Mouse (Mus musculus) central nervous system, embryonic 18 days (tissue): Measurements from ENCODE around the gene Spint3. TPM values are rescaled to one million over a fixed set of nuclear protein-coding genes. Genes with fewer than 3 reads are reported as not detected.

Source experiments
- polyA plus RNA-seq: library from polyadenylated mRNA; depleted of rRNA; stranded (reverse); fragments of >200 nt; gene quantifications from 2 replicates; pipeline ENCODE4 v1.2.3, GENCODE M21; 2012; rRNA removed

Gene Spint3
- polyA plus RNA-seq = not detected in 2 replicates

DNA sequence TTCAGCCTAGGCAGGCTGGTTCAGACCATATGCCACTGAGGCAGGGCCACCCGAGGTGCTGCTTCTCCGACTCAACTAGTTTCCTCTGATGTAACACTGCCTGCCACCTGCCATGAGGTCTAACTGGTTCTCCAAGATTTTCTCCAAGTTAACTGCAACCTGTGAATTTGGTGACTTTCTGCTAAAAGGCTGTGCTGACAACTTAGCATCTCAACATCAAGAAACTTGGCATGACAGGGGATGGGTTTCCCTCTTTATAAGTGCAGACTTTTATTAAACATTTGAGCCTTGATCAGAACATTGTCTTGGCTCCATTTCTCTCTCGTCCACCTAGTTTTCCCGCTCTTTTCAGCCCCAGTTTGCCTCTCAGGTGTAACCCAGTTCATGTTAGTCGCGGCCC lies at the start of gene Spint3:
Gene Spint3 (minus strand): TSS at position 101 of the 400 bp plus-strand sequence.

DNA sequence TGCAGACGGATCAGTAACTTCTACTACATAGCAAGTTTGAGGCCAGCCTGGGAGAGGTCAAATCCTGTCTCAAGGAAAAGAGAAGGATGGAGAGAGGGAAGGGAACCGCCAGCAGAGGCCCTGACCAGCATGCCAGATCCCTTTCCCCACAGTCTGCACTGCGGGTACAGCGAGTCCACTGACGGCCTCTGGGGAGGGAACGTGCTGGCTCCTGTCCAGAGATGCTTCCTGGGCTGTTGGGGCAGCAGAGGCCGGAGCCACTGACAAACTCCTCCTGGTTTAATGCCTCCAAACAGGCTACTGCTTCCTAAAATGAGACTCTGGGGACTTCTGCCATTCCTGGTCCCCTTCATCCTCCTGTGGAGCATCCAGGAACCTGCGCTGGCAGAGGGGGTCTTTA lies 40.2 kb upstream of the Spint3 start, which contains the start of the genes Wfdc6b and Wfdc8:
Gene Wfdc6b (plus strand): TSS at position 52 of the 400 bp plus-strand sequence.
Gene Wfdc8 (minus strand): TSS at position 156 of the 400 bp plus-strand sequence.

DNA sequence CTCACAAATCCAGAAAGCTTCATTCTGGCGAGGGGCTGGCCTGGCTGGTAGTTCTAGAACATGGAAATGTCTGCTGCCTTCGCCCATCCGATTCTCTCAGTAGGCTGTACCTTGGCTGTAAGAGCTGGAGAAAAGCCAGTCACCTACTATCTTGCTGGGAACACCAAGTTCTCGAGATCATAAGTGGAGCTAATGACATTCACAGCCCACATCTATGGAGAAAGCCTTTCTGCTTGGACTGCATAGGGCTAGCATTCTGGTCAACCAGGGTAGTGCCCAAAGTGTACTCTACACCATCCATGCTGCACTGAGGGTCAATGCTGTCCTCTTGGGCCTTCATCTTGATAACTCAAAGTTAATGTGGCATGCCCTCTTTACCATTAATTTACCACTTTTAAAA lies 20.2 kb upstream of the Spint3 start, which contains the start of gene Eppin:
Gene Eppin (minus strand): TSS at position 101 of the 400 bp plus-strand sequence.

DNA sequence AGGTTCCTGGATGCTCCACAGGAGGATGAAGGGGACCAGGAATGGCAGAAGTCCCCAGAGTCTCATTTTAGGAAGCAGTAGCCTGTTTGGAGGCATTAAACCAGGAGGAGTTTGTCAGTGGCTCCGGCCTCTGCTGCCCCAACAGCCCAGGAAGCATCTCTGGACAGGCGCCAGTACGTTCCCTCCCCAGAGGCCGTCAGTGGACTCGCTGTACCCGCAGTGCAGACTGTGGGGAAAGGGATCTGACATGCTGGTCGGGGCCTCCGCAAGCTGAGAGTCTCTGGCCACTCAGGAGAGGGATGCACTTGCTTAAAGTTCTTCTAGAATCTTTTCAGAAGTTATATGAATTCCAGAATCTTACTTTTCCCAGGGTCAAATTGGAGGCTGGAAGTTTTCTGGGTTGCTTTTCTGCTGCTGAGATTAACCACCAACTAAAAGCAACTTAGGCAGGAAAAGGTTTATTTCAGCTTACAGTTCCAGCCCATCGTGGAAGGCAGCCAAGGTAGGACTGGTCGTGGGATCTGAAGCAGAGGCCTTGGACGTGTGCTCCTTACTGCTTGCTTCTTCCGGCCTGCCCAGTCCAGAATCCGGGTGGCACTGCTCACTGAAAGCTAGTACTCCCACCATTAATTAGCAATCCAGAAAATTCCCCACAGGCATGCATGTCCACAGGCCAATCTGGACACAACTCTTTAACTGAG lies 11.9 kb upstream of the Spint3 start, which contains the start of gene Wfdc6a:
Gene Wfdc6a (minus strand): TSS at position 423 of the 701 bp plus-strand sequence.

DNA sequence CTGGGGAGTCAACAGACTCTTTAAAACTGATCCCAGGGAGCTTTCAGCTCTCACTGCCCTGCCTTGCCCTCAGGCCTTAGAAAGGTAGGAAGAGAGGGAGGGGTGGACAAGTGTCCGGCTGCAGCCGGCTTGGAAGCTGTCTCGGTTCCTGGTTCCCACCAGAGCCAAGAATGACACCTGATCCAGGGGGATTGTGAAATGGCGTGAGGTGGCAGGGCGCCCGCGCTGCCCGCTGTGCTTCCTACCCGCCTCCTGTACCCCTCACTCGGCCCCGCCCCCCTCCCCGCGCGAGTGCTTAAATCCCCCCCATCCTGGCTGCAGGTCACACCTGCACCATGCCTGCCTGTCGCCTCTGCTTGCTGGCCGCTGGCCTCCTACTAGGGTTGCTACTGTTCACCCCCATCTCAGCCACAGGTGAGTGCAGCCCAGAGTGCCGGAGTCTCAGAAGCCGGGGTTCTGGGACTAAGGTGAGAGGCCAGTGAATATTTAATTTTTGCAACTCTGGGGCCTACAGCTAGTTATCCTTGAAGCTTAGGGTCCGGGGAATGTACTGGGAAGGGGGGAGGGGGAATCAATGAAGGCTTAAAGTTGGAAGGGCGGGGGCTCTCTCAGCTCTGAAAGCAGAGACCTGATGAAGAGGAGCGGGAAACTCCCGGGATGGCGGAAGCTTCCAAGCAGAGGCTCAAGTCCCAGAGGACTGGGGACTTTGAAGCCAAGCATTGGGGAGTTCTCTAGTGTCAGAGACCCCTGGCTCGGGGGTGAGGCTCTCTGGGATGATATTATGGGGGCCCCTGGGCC lies 10.7 kb downstream of the Spint3 start, which contains the start of gene Wfdc2:
Gene Wfdc2 (plus strand): TSS at position 23 of the 798 bp plus-strand sequence.

Other genes with a start within 250 kb of the Spint3 start
- gene Svs5, start 240.7 kb downstream of the Spint3 start, polyA plus RNA-seq = not detected in 2 replicates
- 0.16 and 0.70 TPM in 2 replicates for gene Slpi, start 184.4 kb downstream of the Spint3 start, polyA plus RNA-seq
- gene Rbpjl, start 170.3 kb downstream of the Spint3 start, polyA plus RNA-seq = 0.23 and 0.35 TPM in 2 replicates
- 7.2 and 8.0 TPM in 2 replicates for gene Matn4, start 168.3 kb downstream of the Spint3 start, polyA plus RNA-seq
- gene Sdc4, start 129.6 kb downstream of the Spint3 start, polyA plus RNA-seq = 4.0 and 5.1 TPM in 2 replicates
- 64.2 TPM in 2 replicates for gene Sys1, start 116.5 kb downstream of the Spint3 start, polyA plus RNA-seq
- gene Gm20458, start 112.5 kb downstream of the Spint3 start, polyA plus RNA-seq = 9.1 and 11.2 TPM in 2 replicates
- not detected in 2 replicates for gene Trp53tg5, start 99.7 kb downstream of the Spint3 start, polyA plus RNA-seq
- 21.0 and 24.6 TPM in 2 replicates for gene Dbndd2, start 87.4 kb downstream of the Spint3 start, polyA plus RNA-seq
- 81.4 and 104 TPM in 2 replicates for gene Pigt, start 75.9 kb downstream of the Spint3 start, polyA plus RNA-seq
- gene Wfdc2, start 11.0 kb downstream of the Spint3 start, polyA plus RNA-seq = 2.1 and 3.3 TPM in 2 replicates
- gene Wfdc6a, start 12.0 kb upstream of the Spint3 start, polyA plus RNA-seq = 0.15 TPM in 1 of 2 replicates, not detected in the other
- gene Eppin, start 20.1 kb upstream of the Spint3 start, polyA plus RNA-seq = not detected in 2 replicates
- gene Wfdc6b, start 40.1 kb upstream of the Spint3 start, polyA plus RNA-seq = not detected in 2 replicates
- gene Wfdc8, start 40.2 kb upstream of the Spint3 start, polyA plus RNA-seq = not detected in 2 replicates
- not detected in 2 replicates for gene Wfdc16, start 65.3 kb upstream of the Spint3 start, polyA plus RNA-seq
- 0.21 TPM in 1 of 2 replicates, not detected in the other for gene Wfdc10, start 82.6 kb upstream of the Spint3 start, polyA plus RNA-seq
- not detected in 2 replicates for gene Wfdc9, start 83.1 kb upstream of the Spint3 start, polyA plus RNA-seq
- not detected in 2 replicates for gene Wfdc11, start 100.6 kb upstream of the Spint3 start, polyA plus RNA-seq
- not detected in 2 replicates for gene Wfdc13, start 111.6 kb upstream of the Spint3 start, polyA plus RNA-seq
- gene Spint4, start 125.0 kb upstream of the Spint3 start, polyA plus RNA-seq = not detected in 2 replicates
- not detected in 2 replicates for gene Spint5, start 141.8 kb upstream of the Spint3 start, polyA plus RNA-seq
- gene Wfdc3, start 172.5 kb upstream of the Spint3 start, polyA plus RNA-seq = 1.0 and 1.3 TPM in 2 replicates
- gene Dnttip1, start 172.5 kb upstream of the Spint3 start, polyA plus RNA-seq = 51.1 and 51.2 TPM in 2 replicates
- gene Ube2c, start 196.4 kb upstream of the Spint3 start, polyA plus RNA-seq = 38.6 and 43.3 TPM in 2 replicates
- gene Tnnc2, start 206.5 kb upstream of the Spint3 start, polyA plus RNA-seq = 1.3 and 106 TPM in 2 replicates
- 47.2 TPM in 2 replicates for gene Snx21, start 212.4 kb upstream of the Spint3 start, polyA plus RNA-seq
- gene Acot8, start 231.4 kb upstream of the Spint3 start, polyA plus RNA-seq = 28.9 and 30.7 TPM in 2 replicates
- gene Zswim3, start 231.6 kb upstream of the Spint3 start, polyA plus RNA-seq = 9.1 and 9.4 TPM in 2 replicates
- 8.7 and 11.1 TPM in 2 replicates for gene Zswim1, start 249.2 kb upstream of the Spint3 start, polyA plus RNA-seq